Mouse (Mus musculus): ENCODE data around the gene Olfr115.

Gene Olfr115

DNA sequence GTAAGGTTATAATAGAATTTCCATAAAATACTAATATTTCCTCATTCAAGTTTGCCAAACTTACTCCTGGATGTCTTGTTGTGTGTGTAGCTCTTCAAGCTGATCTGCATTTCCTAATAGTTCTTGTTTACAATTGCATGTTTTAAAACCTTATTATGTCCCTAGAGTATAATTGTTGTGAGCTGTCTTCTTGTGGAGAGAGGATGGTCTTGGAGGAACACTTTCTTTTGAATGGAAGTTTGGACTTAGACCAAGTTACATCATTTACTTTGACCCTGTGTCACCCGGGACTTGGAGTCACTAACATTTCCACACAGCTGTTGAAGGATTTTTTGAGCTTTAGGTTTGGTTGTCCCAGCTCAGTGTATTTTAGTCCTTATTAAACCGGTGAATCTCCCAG is at the start of gene Olfr115, which contains the start of gene Olfr116:
TSS of gene Olfr115 (minus strand) at position 101 of the 400 bp plus-strand sequence.
TSS of gene Olfr116 (minus strand) at position 191 of the 400 bp plus-strand sequence.
- DNase-seq, result no peak

DNA sequence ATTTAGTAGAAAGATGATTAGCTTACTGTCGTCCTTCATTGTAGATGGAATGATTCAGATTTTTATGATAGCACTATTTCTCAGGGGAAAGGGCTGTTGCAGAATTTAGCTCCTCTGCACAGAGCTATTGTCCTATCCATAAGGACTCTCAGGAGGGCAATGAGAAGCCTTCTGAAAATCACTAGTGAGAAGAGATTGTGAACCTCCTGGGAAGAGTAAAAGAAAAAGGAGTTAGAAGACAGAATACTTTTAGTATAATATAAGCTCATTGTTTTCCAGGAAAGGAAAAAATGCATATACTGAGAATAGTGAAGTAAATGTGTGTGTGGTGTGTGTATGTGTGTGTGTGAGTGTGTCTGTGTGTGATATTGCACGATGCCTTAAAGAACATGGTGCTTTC is 39.8 kb upstream of the Olfr115 start, which contains the start of gene Olfr118:
TSS of gene Olfr118 (plus strand) at position 301 of the 400 bp plus-strand sequence.
- no peak for DNase-seq

DNA sequence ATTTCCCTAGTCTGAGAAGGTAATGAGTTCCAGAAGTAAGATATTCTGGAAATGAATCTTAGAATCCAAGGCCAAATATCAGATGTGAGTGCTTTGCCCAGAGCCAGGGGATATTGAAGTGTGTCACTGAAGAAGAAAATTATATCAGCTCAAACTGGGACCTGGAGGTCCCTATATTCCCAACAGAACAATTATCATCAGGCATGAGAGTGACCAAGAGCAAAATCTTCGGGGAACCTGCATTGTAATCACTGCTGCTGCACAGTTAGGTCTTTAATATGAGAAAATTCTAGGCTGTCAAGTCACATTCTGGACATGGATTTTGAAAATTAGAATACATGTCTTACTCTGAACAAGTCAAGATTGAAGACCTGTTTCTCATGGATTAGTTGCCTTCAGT is 36.8 kb upstream of the Olfr115 start, which contains the start of gene Olfr117:
TSS of gene Olfr117 (minus strand) at position 101 of the 400 bp plus-strand sequence.
- DNase-seq, result no peak

DNA sequence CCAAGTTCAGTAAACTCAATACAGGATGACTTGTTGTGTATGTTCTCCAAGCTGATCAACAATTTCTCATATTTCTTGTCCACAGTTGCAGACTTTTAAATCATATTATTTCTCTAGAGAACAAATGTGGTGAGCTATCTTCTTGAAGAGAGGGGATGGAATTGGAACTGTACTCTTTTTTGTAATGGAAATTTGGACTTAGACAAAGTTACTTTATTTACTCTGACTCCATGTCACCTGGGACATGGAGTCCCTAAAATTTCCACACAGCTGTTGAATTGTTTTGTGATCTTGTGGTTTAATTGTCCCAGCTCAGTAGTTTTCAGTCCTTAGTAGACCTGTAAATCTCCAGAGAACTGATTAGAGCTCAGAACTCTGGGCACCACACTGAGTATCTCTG is 34.3 kb downstream of the Olfr115 start, which contains the start of gene Olfr114:
TSS of gene Olfr114 (minus strand) at position 101 of the 400 bp plus-strand sequence.
- DNase-seq, result no peak

DNA sequence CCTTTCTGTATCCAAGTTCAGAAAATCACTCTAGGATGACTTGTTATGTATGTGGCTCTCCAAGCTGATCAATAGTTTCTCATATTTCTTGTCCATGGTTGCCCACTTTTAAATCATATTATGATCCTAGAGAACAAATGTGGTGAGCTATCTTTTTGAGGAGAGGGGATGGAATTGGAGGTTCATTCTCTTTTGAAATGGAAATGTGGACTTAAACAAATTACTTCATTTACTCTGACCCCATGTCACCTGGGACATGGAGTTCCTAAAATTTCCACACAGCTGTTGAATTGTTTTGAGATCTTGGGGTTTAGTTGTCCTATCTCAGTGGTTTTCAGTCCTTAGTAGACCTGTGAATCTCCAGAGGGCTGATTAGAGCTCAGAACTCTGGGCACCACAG is 49.3 kb downstream of the Olfr115 start, which contains the start of gene Olfr113:
TSS of gene Olfr113 (minus strand) at position 101 of the 400 bp plus-strand sequence.
- no peak for DNase-seq

DNA sequence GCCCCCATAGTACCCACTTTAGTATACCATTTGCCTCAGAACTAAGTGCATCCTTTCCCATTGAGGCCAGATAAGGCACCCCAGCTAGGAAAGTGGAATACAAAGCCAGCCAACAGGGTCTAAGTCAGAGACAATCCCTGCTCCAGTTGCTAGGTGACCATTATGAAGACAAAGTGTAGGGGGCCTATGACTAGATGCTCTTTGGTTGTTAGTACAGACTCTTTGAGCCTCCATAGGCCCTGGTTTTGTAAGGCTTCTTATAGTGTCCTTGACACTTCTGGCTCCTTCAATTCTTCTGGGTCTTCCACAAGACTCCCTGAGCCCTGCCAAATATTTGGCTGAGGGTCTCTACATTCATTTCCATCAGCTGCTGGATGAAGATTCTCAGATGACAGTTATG is 57.6 kb downstream of the Olfr115 start, which contains the start of gene Olfr112:
TSS of gene Olfr112 (minus strand) at position 101 of the 400 bp plus-strand sequence.
- no peak for DNase-seq
